Mouse (Mus musculus): ENCODE measurements around the gene Phf5a. TPM values are rescaled to one million over a fixed set of nuclear protein-coding genes. Genes with fewer than 3 reads are reported as not detected.

Phf5a gene
- polyA plus RNA-seq, 1 experiment, result 87.9 TPM

DNA sequence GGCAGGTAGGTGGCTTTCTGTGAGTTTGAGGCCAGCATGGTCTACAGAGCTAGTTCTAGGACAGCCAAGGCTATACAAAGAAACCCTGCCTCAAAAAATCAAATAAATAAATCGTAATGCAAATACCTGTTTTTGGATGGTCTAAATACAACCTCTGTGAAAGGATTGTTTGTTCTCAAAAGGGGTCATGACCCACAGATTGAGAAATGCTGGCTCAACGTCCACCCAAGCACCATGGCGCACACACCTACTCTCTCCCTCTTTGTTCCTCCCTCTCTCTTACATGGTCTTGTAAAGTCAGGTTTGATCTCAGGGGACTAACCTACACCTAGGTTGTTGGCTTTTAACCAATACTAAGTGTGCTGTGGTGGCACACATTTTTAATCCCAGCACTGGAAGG is 49.1 kb downstream of the Phf5a start:
- H3K4me3 ChIP-seq (ENCODE audit: control insufficient read depth, insufficient read depth, low read length), result no peak overlapping the region
- no peaks in the 10 kb centered on the region; the same call in 1 of the 2 replicates for H3K36me3 ChIP-seq (ENCODE audit: control insufficient read depth, insufficient read depth, low read length)
- no peak for TF ChIP-seq POLR2A (IDR thresholded peaks at IDR 0.05; ENCODE audit: control insufficient read depth, extremely low read depth, insufficient read depth, low read length, poor library complexity)
- no peak for TF ChIP-seq CTCF (IDR thresholded peaks at IDR 0.05; ENCODE audit: borderline replicate concordance, control insufficient read depth, extremely low read depth, insufficient read depth, low read length, poor library complexity)
- H3K27me3 ChIP-seq (ENCODE audit: control insufficient read depth, insufficient read depth, low read length), result no peaks in the 10 kb centered on the region
- over 99% methylated on average over 3 of the region's 3 CpGs for WGBS
- no peak for DNase-seq
- H3K27ac ChIP-seq (ENCODE audit: control insufficient read depth, insufficient read depth, low read length), result no peak overlapping the region
- no peaks in the 10 kb centered on the region for H3K4me1 ChIP-seq (replicated peaks; ENCODE audit: control insufficient read depth, insufficient read depth, low read length)

GRCm38 (mm10) chr15:81818404-81818803 is 53.3 kb downstream of the Phf5a start:
- TF ChIP-seq CTCF (IDR thresholded peaks at IDR 0.05; ENCODE audit: borderline replicate concordance, control insufficient read depth, extremely low read depth, insufficient read depth, low read length, poor library complexity), result no peak
- TF ChIP-seq POLR2A (IDR thresholded peaks at IDR 0.05; ENCODE audit: control insufficient read depth, extremely low read depth, insufficient read depth, low read length, poor library complexity), result no peak
- Histone ChIP-seq H3K36me3 (ENCODE audit: control insufficient read depth, insufficient read depth, low read length) (no peaks in the 10 kb centered on the region; the same call in 1 of the 2 replicates), H3K27ac (ENCODE audit: control insufficient read depth, insufficient read depth, low read length) (no peak overlapping the region), H3K27me3 (ENCODE audit: control insufficient read depth, insufficient read depth, low read length) (no peaks in the 10 kb centered on the region), H3K4me1 (replicated peaks; ENCODE audit: control insufficient read depth, insufficient read depth, low read length) (no peaks in the 10 kb centered on the region), H3K4me3 (ENCODE audit: control insufficient read depth, insufficient read depth, low read length) (no peak overlapping the region)
- no peak for DNase-seq
- whole genome bisulfite sequencing, result 91% methylated on average over 3 of the region's 3 CpGs

GRCm38 (mm10) chr15:81814716-81815370 is 56.9 kb downstream of the Phf5a start:
- TF ChIP-seq POLR2A (IDR thresholded peaks at IDR 0.05; ENCODE audit: control insufficient read depth, extremely low read depth, insufficient read depth, low read length, poor library complexity), result no peak
- no peak for TF ChIP-seq CTCF (IDR thresholded peaks at IDR 0.05; ENCODE audit: borderline replicate concordance, control insufficient read depth, extremely low read depth, insufficient read depth, low read length, poor library complexity)
- Histone ChIP-seq H3K27ac (ENCODE audit: control insufficient read depth, insufficient read depth, low read length) (no peak overlapping the region), H3K27me3 (ENCODE audit: control insufficient read depth, insufficient read depth, low read length) (no peaks in the 10 kb centered on the region), H3K36me3 (ENCODE audit: control insufficient read depth, insufficient read depth, low read length) (no peaks in the 10 kb centered on the region), H3K4me1 (replicated peaks; ENCODE audit: control insufficient read depth, insufficient read depth, low read length) (peaks cover 12% of the 10 kb centered on the region), H3K4me3 (ENCODE audit: control insufficient read depth, insufficient read depth, low read length) (no peak overlapping the region)
- DNase-seq, result no peak
- 81% methylated on average over 12 of the region's 12 CpGs for WGBS

Other genes with a start within 250 kb of the Phf5a start
- gene L3mbtl2, start 208.0 kb downstream of the Phf5a start, polyA plus RNA-seq (2012; rRNA removed), result 35.4 and 35.6 TPM in 2 replicates
- gene Chadl, start 174.6 kb downstream of the Phf5a start, polyA plus RNA-seq (2012; rRNA removed), result 1.7 TPM in 2 replicates
- gene Zc3h7b, start 126.9 kb downstream of the Phf5a start, polyA plus RNA-seq (2012; rRNA removed), result 42.3 and 49.5 TPM in 2 replicates
- 73.9 and 82.0 TPM in 2 replicates for gene Rangap1, start 126.4 kb downstream of the Phf5a start, polyA plus RNA-seq (2012; rRNA removed)
- gene Tef, start 69.5 kb downstream of the Phf5a start, polyA plus RNA-seq (2012; rRNA removed), result 29.3 and 34.6 TPM in 2 replicates
- 64.6 and 76.1 TPM in 2 replicates for gene Tob2, start 13.1 kb downstream of the Phf5a start, polyA plus RNA-seq (2012; rRNA removed)
- 342 and 377 TPM in 2 replicates for gene Aco2, start 398 bp upstream of the Phf5a start, polyA plus RNA-seq (2012; rRNA removed)
- gene Polr3h, start 54.3 kb upstream of the Phf5a start, polyA plus RNA-seq (2012; rRNA removed), result 16.7 and 17.5 TPM in 2 replicates
- 1.9 and 6.8 TPM in 2 replicates for gene Csdc2, start 64.8 kb upstream of the Phf5a start, polyA plus RNA-seq (2012; rRNA removed)
- 64.1 and 68.7 TPM in 2 replicates for gene Pmm1, start 89.0 kb upstream of the Phf5a start, polyA plus RNA-seq (2012; rRNA removed)
- not detected in 2 replicates for gene 1700029P11Rik, start 108.6 kb upstream of the Phf5a start, polyA plus RNA-seq (2012; rRNA removed)
- 183 and 225 TPM in 2 replicates for gene Xrcc6, start 115.9 kb upstream of the Phf5a start, polyA plus RNA-seq (2012; rRNA removed)
- gene Desi1, start 162.0 kb upstream of the Phf5a start, polyA plus RNA-seq (2012; rRNA removed), result 199 and 252 TPM in 2 replicates
- 122 and 134 TPM in 2 replicates for gene Snu13, start 175.7 kb upstream of the Phf5a start, polyA plus RNA-seq (2012; rRNA removed)
- gene 4930407I10Rik, start 187.2 kb upstream of the Phf5a start, polyA plus RNA-seq (2012; rRNA removed), result 0.04 TPM in 1 of 2 replicates, not detected in the other
- gene Mei1, start 198.1 kb upstream of the Phf5a start, polyA plus RNA-seq (2012; rRNA removed), result 0.08 and 0.11 TPM in 2 replicates